Mouse (Mus musculus) kidney, postnatal 36 days (tissue): ENCODE measurements around the gene Dynlt1c.
"Not testable (repeated sequence)": the region's sequence is repeated elsewhere in the genome, so short reads cannot be mapped to it uniquely, and the experiment has no call there.

ENCODE experiments used
- DNase-seq, 2 experiments: peaks; one replicate each; pipeline ENCODE4 v3.0.0; 2021 to 2022; ENCODE audit warnings: mixed read lengths in 2 of 2

Gene Dynlt1c

GRCm38 (mm10) chr17:6620035-6620434 is 18.6 kb downstream of the Dynlt1c start:
- DNase-seq, result not testable (repeated sequence)

GRCm38 (mm10) chr17:6620730-6621451 is 19.4 kb downstream of the Dynlt1c start:
- DNase-seq, result not testable (repeated sequence)

- DNase-seq, result not testable (repeated sequence)
These were observed 20.5 kb downstream of the Dynlt1c start for GRCm38 (mm10) chr17:6621976-6622375.

- not testable (repeated sequence) for DNase-seq
These were observed 23.6 kb downstream of the Dynlt1c start for GRCm38 (mm10) chr17:6624926-6625558.

- not testable (repeated sequence) for DNase-seq
These were observed 28.9 kb downstream of the Dynlt1c start for GRCm38 (mm10) chr17:6630398-6630797.

- DNase-seq, result not testable (repeated sequence)
These were observed 31.4 kb downstream of the Dynlt1c start for GRCm38 (mm10) chr17:6632850-6633249.

- DNase-seq, result not testable (repeated sequence)
These were observed 34.3 kb downstream of the Dynlt1c start for GRCm38 (mm10) chr17:6635781-6636180.

- no peak for DNase-seq
These were observed 35.4 kb downstream of the Dynlt1c start for GRCm38 (mm10) chr17:6636861-6637260.

- DNase-seq, result not testable (repeated sequence)
These were observed 36.0 kb downstream of the Dynlt1c start for GRCm38 (mm10) chr17:6637434-6637833.

- not testable (repeated sequence) for DNase-seq
These were observed 37.0 kb downstream of the Dynlt1c start for GRCm38 (mm10) chr17:6638444-6638843.

GRCm38 (mm10) chr17:6639486-6639885 is 38.0 kb downstream of the Dynlt1c start:
- not testable (repeated sequence) for DNase-seq

- not testable (repeated sequence) for DNase-seq
These were observed 38.7 kb downstream of the Dynlt1c start for GRCm38 (mm10) chr17:6640044-6640637.

GRCm38 (mm10) chr17:6640771-6641429 is 39.4 kb downstream of the Dynlt1c start:
- DNase-seq, result not testable (repeated sequence)

GRCm38 (mm10) chr17:6644210-6644609 is 42.7 kb downstream of the Dynlt1c start:
- not testable (repeated sequence) for DNase-seq

GRCm38 (mm10) chr17:6644673-6645072 is 43.2 kb downstream of the Dynlt1c start:
- not testable (repeated sequence) for DNase-seq

- not testable (repeated sequence) for DNase-seq
These were observed 44.2 kb downstream of the Dynlt1c start for GRCm38 (mm10) chr17:6645668-6646067.

- DNase-seq, result not testable (repeated sequence)
These were observed 45.4 kb downstream of the Dynlt1c start for GRCm38 (mm10) chr17:6646841-6647240.

- not testable (repeated sequence) for DNase-seq
These were observed 46.0 kb downstream of the Dynlt1c start for GRCm38 (mm10) chr17:6647452-6647851.

- DNase-seq, result not testable (repeated sequence)
These were observed 49.6 kb downstream of the Dynlt1c start for GRCm38 (mm10) chr17:6650904-6651565.

GRCm38 (mm10) chr17:6653341-6653946 is 52.0 kb downstream of the Dynlt1c start:
- DNase-seq, result not testable (repeated sequence)

- DNase-seq, result peak; percentile 58 to 71
These were observed 53.6 kb downstream of the Dynlt1c start for GRCm38 (mm10) chr17:6655087-6655511.
